Mouse (Mus musculus) stomach, embryonic 16.5 days (tissue): ENCODE results near the gene Mmp17. TPM values are rescaled to one million over a fixed set of nuclear protein-coding genes. Genes with fewer than 3 reads are reported as not detected.

Experiments
- polyA plus RNA-seq: library from polyadenylated mRNA; unstranded; fragments of >200 nt; fragmentation: Nextera tagmentation; extraction: Ambion mirVana; gene quantifications from 2 replicates; pipeline ENCODE4 v1.2.1, GENCODE M21; 2015

Gene Mmp17
- polyA plus RNA-seq, 1 experiment from 2014 or later: 2.5 TPM

Other genes with a start within 250 kb of the Mmp17 start
- 32.9 and 35.5 TPM in 2 replicates for gene Sfswap, start 82.9 kb upstream of the Mmp17 start, polyA plus RNA-seq
- 4.1 and 4.3 TPM in 2 replicates for gene Zfp11, start 85.9 kb downstream of the Mmp17 start, polyA plus RNA-seq
- gene Sept14, start 124.3 kb downstream of the Mmp17 start, polyA plus RNA-seq: not detected in 2 replicates
- 160 and 174 TPM in 2 replicates for gene Mrps17, start 131.3 kb downstream of the Mmp17 start, polyA plus RNA-seq
- gene Nipsnap2, start 140.9 kb downstream of the Mmp17 start, polyA plus RNA-seq: 86.3 and 103 TPM in 2 replicates
- 43.4 and 46.6 TPM in 2 replicates for gene Psph, start 203.3 kb downstream of the Mmp17 start, polyA plus RNA-seq